Mouse (Mus musculus) A20 (cell line): ENCODE measurements around the gene Cish.
"Not testable (repeated sequence)": the region's sequence is repeated elsewhere in the genome, so short reads cannot be mapped to it uniquely, and the experiment has no call there.

Source experiments
- DNase-seq: peaks from one replicate; pipeline ENCODE4 v3.0.0-alpha.2; 2011; ENCODE audit warnings: low read depth, low spot score

Cish gene

GRCm38 (mm10) chr9:107298059-107298780 lies 2.4 kb downstream of the Cish start:
- DNase-seq: no peak

- no peak for DNase-seq
Observed at GRCm38 (mm10) chr9:107298876-107299275, 3.0 kb downstream of the Cish start.

- no peak for DNase-seq
Observed at GRCm38 (mm10) chr9:107299783-107300182, 4.0 kb downstream of the Cish start.

- DNase-seq: no peak
Observed at GRCm38 (mm10) chr9:107300224-107300973, 4.6 kb downstream of the Cish start.

- no peak for DNase-seq
Observed at GRCm38 (mm10) chr9:107301554-107302331, 5.9 kb downstream of the Cish start.

GRCm38 (mm10) chr9:107302592-107302991 lies 6.8 kb downstream of the Cish start:
- DNase-seq: no peak

- no peak for DNase-seq
Observed at GRCm38 (mm10) chr9:107303121-107303820, 7.4 kb downstream of the Cish start.

GRCm38 (mm10) chr9:107303900-107304299 lies 8.1 kb downstream of the Cish start:
- no peak for DNase-seq

- no peak for DNase-seq
Observed at GRCm38 (mm10) chr9:107304383-107304782, 8.6 kb downstream of the Cish start.

GRCm38 (mm10) chr9:107305012-107305411 lies 9.2 kb downstream of the Cish start:
- no peak for DNase-seq

- no peak for DNase-seq
Observed at GRCm38 (mm10) chr9:107305601-107306542, 10.0 kb downstream of the Cish start.

- not testable (repeated sequence) for DNase-seq
Observed at GRCm38 (mm10) chr9:107306673-107307072, 10.8 kb downstream of the Cish start.

- DNase-seq: no peak
Observed at GRCm38 (mm10) chr9:107307099-107307872, 11.5 kb downstream of the Cish start.

GRCm38 (mm10) chr9:107307886-107308285 lies 12.1 kb downstream of the Cish start:
- no peak for DNase-seq

- DNase-seq: no peak
Observed at GRCm38 (mm10) chr9:107308346-107309000, 12.6 kb downstream of the Cish start.

- no peak for DNase-seq
Observed at GRCm38 (mm10) chr9:107309171-107309570, 13.3 kb downstream of the Cish start.

- no peak for DNase-seq
Observed at GRCm38 (mm10) chr9:107309600-107309999, 13.8 kb downstream of the Cish start.

GRCm38 (mm10) chr9:107312811-107313584 lies 17.2 kb downstream of the Cish start:
- peak; percentile 20 for DNase-seq
